Comparison of ENCODE assay signal across 11 mouse cellular contexts in the genomic region with DNA sequence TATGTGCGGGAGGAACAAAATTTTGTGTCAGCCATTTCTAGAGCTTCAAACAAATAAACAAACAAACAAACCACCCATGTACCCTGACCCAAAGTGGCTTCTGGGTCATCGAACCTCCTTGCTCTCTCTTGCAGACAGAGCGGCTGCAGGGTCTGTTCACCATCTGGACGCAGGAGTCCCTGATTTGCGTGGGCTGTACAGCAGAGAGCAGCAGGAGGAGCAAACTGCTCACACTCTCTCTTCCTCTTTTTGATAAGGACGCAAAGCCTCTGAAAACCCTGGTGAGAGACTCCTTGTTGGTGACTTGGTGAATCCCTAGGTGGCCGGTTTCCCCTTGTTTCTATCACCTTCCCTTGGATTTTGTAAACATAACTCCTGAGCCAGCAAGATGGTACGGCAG. TPM values are rescaled to one million over a fixed set of nuclear protein-coding genes. Genes with fewer than 3 reads are reported as not detected.
"Had no signal": no experiment of that assay in that cellular context is flagged by ENCODE, and none has a peak within 500 bp of the region (broad histone marks: within the 10 kb centered on the region; RNA-seq: fewer than 3 reads in every experiment).

No protein-coding gene starts in this region.

- H3K4me3 ChIP-seq: intestine, embryonic 15.5 days; kidney, embryonic 15.5 days; left cerebral cortex, adult 2 months; limb, embryonic 10.5 days; liver, embryonic 15.5 days; midbrain, embryonic 13.5 days; myocyte; neural tube, embryonic 15.5 days had no signal

- H3K27me3 ChIP-seq: intestine, embryonic 15.5 days; kidney, embryonic 15.5 days; liver, embryonic 15.5 days; midbrain, embryonic 13.5 days; neural tube, embryonic 15.5 days had no signal

- H3K4me2 ChIP-seq: intestine, embryonic 15.5 days; kidney, embryonic 15.5 days; liver, embryonic 11.5 days; liver, embryonic 15.5 days; midbrain, embryonic 13.5 days; neural tube, embryonic 15.5 days had no signal

- H3K9ac ChIP-seq: intestine, embryonic 15.5 days; kidney, embryonic 15.5 days; liver, embryonic 15.5 days; midbrain, embryonic 13.5 days; neural tube, embryonic 15.5 days had no signal

- H3K36me3 ChIP-seq: intestine, embryonic 15.5 days; kidney, embryonic 15.5 days; limb, embryonic 10.5 days; midbrain, embryonic 13.5 days had no signal

- H3K4me1 ChIP-seq: intestine, embryonic 15.5 days; kidney, embryonic 15.5 days; limb, embryonic 10.5 days; liver, embryonic 15.5 days; midbrain, embryonic 13.5 days; neural tube, embryonic 15.5 days had no signal

- H3K9me3 ChIP-seq: intestine, embryonic 15.5 days; kidney, embryonic 15.5 days; liver, embryonic 15.5 days; midbrain, embryonic 13.5 days; neural tube, embryonic 15.5 days had no signal

- H3K27ac ChIP-seq: intestine, embryonic 15.5 days; kidney, embryonic 15.5 days; left cerebral cortex, adult 2 months; limb, embryonic 10.5 days; liver, embryonic 15.5 days; midbrain, embryonic 13.5 days; neural tube, embryonic 15.5 days had no signal

- ATAC-seq: intestine, embryonic 15.5 days; lung, postnatal 0 days; midbrain, embryonic 13.5 days had no signal

RNA-seq across cellular contexts. Expression of gene Usp18, which starts 15.5 kb away (rescaled TPM):
- total RNA-seq: left cerebral cortex, postnatal 14 days had no signal

RNA-seq across cellular contexts. Expression of gene Tuba8, which starts 50.7 kb away (rescaled TPM):
- polyA plus RNA-seq: myocyte had no signal
